In the genomic region with DNA sequence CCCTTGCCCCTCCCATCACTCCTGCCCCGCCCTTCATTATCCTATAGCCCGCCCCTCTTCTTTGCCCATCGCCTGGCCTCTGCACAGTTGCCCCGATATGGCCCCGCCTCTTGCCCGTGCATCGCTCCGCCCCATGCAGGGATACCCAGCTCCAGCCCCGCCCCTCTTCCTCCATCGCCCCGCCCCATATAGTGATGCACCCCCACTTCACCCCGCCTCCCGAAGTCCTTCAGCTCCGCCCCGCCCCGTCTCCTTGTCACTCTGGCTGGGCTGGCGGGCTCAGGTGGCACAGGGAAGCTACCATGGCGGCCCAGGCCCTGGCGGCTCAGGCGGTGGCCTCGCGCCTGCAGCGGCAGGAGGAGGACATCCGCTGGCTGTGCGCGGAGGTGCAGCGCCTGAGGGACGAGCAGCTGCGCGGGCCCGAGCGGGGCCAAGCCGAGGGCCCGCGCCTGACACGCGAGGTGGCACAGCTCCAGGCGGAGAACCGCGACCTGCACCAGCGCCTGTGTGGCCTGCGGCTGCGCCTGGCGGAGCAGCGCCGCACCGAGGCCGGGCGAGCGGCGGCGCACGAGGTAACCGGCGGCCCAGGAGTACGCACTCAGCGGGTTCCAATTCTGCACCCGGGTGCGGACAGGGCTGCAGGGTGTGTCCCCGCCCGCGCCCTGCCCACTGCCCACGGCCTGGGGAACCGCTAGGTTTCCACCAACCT, we compare ENCODE assay signal across 7 mouse cellular contexts. TPM values are rescaled to one million over a fixed set of nuclear protein-coding genes. Genes with fewer than 3 reads are reported as not detected.
DNase-seq lines count a peak whose midpoint lies in the region; ATAC-seq lines count a peak whose summit lies in the region.

A gene (plus strand): TSS at position 256 of the 709 bp plus-strand sequence.

- H3K9ac ChIP-seq in embryonic facial prominence, embryonic 11.5 days (replicated peaks; ENCODE audit: low read length): peak within 1 kb of the TSS; percentile 74
- peak within 1 kb of the TSS; percentile 76 for H3K9ac ChIP-seq in midbrain, embryonic 13.5 days (replicated peaks)

- no peaks in the 10 kb centered on the region for H3K27me3 ChIP-seq in embryonic facial prominence, embryonic 11.5 days (ENCODE audit: control insufficient read depth, insufficient read depth, low read length)
- peaks cover 12% of the 10 kb centered on the region for H3K27me3 ChIP-seq in limb, embryonic 10.5 days (ENCODE audit: low read depth, poor library complexity, severe bottlenecking)
- H3K27me3 ChIP-seq in midbrain, embryonic 13.5 days: peaks cover 20% of the 10 kb centered on the region

- peak; percentile 99 for DNase-seq in adrenal gland, postnatal 14 days
- peak; percentile 95 for DNase-seq in embryonic facial prominence, embryonic 11.5 days (ENCODE audit: low spot score)
- DNase-seq in kidney, adult 11 months: peak; percentile 94
- DNase-seq in limb, embryonic 10.5 days (ENCODE audit: low spot score): peak; percentile 97
- DNase-seq in spleen, adult 12 weeks (ENCODE audit: low spot score): peak; percentile 98

- no peaks in the 10 kb centered on the region for H3K9me3 ChIP-seq in embryonic facial prominence, embryonic 11.5 days (replicated peaks; ENCODE audit: control insufficient read depth, low read length)
- no peaks in the 10 kb centered on the region; the same call in 1 of the 2 replicates for H3K9me3 ChIP-seq in limb, embryonic 10.5 days (replicated peaks)
- peaks cover 9% of the 10 kb centered on the region for H3K9me3 ChIP-seq in midbrain, embryonic 13.5 days

- no peaks in the 10 kb centered on the region for H3K4me1 ChIP-seq in embryonic facial prominence, embryonic 11.5 days (ENCODE audit: control insufficient read depth, insufficient read depth, low read length)
- H3K4me1 ChIP-seq in limb, embryonic 10.5 days: peaks cover 6% of the 10 kb centered on the region
- peaks cover 7% of the 10 kb centered on the region for H3K4me1 ChIP-seq in midbrain, embryonic 13.5 days (replicated peaks)

- H3K4me2 ChIP-seq in embryonic facial prominence, embryonic 11.5 days (ENCODE audit: low read depth, low read length): peak within 1 kb of the TSS; percentile 83
- peak within 1 kb of the TSS; percentile 67 for H3K4me2 ChIP-seq in midbrain, embryonic 13.5 days (replicated peaks)

- peak within 1 kb of the TSS; percentile 64 for H3K4me3 ChIP-seq in embryonic facial prominence, embryonic 11.5 days (ENCODE audit: low read depth, low read length)
- peak within 1 kb of the TSS; percentile 69 for H3K4me3 ChIP-seq in limb, embryonic 10.5 days
- peak within 1 kb of the TSS; percentile 60 for H3K4me3 ChIP-seq in midbrain, embryonic 13.5 days (replicated peaks)

- WGBS in embryonic facial prominence, embryonic 11.5 days: under 1% methylated on average over 57 of the region's 64 CpGs
- WGBS in limb, embryonic 10.5 days: under 1% methylated on average over 64 of the region's 64 CpGs
- under 1% methylated on average over 61 of the region's 64 CpGs for WGBS in midbrain, embryonic 13.5 days

- H3K36me3 ChIP-seq in embryonic facial prominence, embryonic 11.5 days (replicated peaks; ENCODE audit: control insufficient read depth, insufficient read depth, low read depth, low read length): no peaks in the 10 kb centered on the region
- H3K36me3 ChIP-seq in limb, embryonic 10.5 days: peaks cover 3% of the 10 kb centered on the region
- peaks cover 24% of the 10 kb centered on the region for H3K36me3 ChIP-seq in midbrain, embryonic 13.5 days

- ATAC-seq in embryonic facial prominence, embryonic 11.5 days (replicated peaks; ENCODE audit: insufficient number of reproducible peaks, low FRiP score, low TSS enrichment, low read depth): peak; percentile 96
- peak; percentile 90 for ATAC-seq in granulocyte monocyte progenitor cell, adult 5-6 weeks (replicated peaks; ENCODE audit: poor library complexity, severe bottlenecking)
- ATAC-seq in midbrain, embryonic 13.5 days: peak; percentile 98

- H3K27ac ChIP-seq in embryonic facial prominence, embryonic 11.5 days (replicated peaks; ENCODE audit: low read depth, low read length): no peak within 1 kb of the TSS
- H3K27ac ChIP-seq in limb, embryonic 10.5 days: peak within 1 kb of the TSS; percentile 85
- peak within 1 kb of the TSS; percentile 85 for H3K27ac ChIP-seq in midbrain, embryonic 13.5 days

RNA-seq across cellular contexts. Expression of the gene that starts here (rescaled TPM):
- total RNA-seq in adrenal gland, postnatal 14 days (2021): 26.0 and 26.4 TPM in 2 replicates
- 10.4 and 13.0 TPM in 2 replicates for polyA plus RNA-seq in embryonic facial prominence, embryonic 11.5 days (2014; fragmentation: Nextera tagmentation; extraction: Ambion mirVana)
- 8.8 and 9.0 TPM in 2 replicates for total RNA-seq in granulocyte monocyte progenitor cell, adult 5-6 weeks (2014; fragmentation: Nextera tagmentation)
- total RNA-seq in granulocyte monocyte progenitor cell, adult 5-6 weeks (2017): 16.9 and 26.7 TPM in 2 replicates
- polyA plus RNA-seq in limb, embryonic 10.5 days (2016; fragmentation: Nextera tagmentation; extraction: Ambion mirVana): 4.4 and 6.2 TPM in 2 replicates
- 10.1 and 11.2 TPM in 2 replicates for polyA plus RNA-seq in midbrain, embryonic 13.5 days (2015; fragmentation: Nextera tagmentation; extraction: Ambion mirVana)
